Mouse (Mus musculus): ENCODE measurements around the gene Exoc3l.
"Not testable (repeated sequence)": the region's sequence is repeated elsewhere in the genome, so short reads cannot be mapped to it uniquely, and the experiment has no call there.

The Exoc3l gene

DNA sequence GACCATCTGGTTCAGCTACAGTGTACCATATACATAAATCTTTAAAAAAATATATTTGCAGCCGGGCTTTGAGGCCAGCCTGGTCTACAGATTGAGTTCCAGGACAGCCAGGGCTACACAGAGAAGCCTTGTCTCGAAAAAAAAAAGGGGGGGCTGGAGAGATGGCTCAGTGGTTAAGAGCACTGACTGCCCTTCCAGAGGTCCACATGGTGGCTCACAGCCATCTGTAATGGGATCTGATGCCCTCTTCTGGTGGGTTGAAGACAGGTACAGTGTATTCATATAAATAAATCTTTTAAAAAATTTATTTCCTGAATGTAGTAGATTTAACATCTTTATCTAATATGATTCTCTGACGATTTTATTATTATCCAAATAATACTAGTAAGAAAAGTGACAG lies 4.1 kb downstream of the Exoc3l start:
- not testable (repeated sequence) for DNase-seq

DNA sequence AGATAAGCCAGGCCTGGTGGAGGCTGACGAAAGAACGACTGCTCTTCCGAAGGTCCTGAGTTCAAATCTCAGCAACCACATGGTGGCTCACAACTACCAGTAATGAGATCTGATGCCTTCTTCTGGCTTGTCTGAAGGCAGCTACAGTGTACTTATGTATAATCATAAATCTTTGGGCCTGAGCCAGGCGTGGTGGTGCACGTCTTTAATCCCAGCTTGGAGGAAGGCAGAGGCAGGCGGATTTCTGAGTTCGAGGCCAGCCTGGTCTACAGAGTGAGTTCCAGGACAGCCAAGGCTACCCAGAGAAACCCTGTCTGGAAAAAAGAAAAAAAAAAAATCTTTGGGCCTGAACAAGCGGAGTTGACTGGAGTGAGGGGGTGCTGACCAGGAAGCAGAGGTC lies 4.5 kb downstream of the Exoc3l start:
- DNase-seq, result not testable (repeated sequence)

DNA sequence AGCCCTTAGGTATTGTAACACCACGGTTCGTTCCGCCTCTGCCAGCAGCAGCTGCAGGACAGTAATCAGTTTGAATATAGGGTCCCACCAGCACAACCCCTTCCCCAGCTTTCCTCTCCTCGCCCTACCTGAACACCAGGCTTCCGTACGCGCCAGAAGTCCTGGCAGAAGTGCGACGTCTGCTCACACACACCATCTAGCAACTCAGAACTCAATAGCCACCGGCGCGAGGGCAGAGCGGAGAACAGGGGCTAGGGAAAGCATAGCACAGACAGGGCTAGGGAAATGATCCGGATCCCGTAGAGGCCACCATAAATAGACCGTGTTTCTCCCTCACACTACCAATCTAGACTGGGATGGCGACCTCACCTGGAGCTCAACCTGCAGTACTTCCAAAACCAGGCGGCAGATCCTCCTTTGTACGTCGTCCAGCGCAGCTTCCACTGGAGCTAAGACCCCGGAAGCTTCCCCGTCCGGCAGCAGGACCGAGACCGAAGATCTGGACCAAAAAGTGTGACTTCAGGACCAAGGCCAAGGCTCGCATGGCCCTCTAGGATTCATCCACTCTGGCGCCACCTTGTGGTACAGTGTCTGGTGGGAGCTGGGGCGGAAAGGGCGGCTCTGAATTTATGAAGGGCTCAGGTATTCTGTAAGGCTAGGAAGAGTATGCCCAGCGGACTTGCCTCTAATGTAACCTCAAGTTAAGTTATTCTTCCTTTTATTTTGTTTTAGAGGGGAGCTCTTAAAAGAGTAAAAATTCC lies 5.2 kb downstream of the Exoc3l start:
- DNase-seq, result peak; percentile 98 to 99

DNA sequence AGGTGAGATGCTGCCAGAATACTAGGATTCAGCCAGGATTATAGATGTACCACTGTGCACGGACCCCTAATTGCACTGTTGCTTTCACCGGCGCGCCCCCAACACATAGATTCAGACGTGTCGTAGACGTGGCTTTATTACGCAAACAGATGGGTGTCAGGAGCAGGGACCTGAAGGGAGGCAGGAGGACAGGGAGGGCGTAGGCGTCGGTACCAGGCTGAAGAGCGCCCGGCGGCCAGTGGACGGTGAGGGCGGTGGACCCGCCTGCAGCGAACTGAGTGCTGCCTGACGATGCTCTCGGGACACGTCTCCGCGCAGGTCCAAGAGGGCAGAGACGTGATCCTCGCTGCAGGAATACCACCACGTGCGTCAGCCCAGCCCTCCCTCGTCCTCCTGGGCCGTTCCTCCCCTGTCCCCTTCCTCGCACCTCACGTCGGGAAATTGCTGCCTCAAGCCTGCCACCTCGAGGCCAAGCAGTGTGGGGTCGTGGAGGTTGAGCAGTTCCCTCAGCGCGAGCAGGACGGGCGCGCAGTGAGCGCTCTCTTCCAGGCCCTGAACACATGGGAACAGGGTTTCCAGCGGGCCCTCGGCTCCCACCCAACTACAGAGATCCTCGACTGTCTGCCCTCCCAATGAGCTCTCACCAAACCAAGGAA lies 6.0 kb downstream of the Exoc3l start, which contains the start of gene 4931428F04Rik:
Gene 4931428F04Rik (minus strand): TSS at position 60 of the 656 bp plus-strand sequence.
- DNase-seq, result peak; percentile 64 to 75

DNA sequence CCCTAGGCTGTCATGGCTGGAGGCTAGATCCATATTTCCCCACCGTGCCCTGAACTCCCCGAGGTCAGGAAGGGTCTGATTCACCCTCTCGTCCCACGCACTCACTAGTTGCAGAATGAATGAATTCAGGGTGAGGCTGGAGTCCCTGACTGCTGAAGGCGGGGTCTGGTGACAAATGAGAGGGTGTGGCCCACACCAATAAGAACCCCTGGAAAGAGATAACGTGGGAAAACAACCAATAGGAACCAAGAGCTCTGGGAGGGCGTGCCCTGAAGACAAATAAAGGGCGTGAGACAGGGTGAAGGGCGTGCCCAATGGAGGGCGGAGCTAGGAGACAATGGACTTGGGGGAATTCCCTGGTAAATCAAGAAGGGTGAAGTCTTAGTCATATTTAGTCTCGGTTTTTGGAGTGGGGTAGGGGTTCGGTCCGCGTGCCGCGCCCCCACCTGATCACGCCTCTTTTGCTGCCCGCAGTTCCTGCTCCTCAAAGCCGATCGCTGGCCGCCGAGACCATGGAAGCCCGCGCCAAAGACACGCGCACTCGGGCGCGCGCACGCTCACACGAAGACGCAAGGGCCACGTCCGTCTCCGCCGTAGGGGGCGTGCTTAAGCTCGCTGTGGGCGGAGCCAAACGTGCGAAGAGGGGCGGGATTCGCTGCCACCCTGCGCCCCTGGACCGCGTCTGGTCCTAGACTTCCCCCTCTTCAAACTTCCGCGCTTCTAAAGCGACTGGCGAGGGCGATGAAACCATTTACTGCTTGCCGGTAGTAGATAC lies 6.8 kb downstream of the Exoc3l start:
- peak; percentile 96 to 97 for DNase-seq

DNA sequence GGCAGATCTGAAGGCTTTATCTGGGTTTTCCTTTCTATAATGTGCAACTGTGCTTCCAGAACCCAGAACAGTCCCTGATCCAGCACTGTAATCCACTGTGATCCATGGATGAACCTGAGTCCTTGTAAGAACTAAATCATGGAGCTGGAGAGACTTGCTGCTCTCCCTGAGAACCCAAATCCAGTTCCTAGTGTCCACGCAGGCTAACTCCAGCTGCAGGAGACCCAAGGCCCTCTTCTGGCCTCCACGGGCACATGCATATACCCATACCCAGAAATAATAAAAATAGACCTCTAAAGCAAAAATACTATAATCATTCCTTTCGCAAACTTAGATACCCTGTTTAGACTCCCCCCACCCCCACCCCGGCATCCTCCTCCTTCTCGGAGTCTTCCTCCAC lies 7.7 kb downstream of the Exoc3l start:
- no peak for DNase-seq

DNA sequence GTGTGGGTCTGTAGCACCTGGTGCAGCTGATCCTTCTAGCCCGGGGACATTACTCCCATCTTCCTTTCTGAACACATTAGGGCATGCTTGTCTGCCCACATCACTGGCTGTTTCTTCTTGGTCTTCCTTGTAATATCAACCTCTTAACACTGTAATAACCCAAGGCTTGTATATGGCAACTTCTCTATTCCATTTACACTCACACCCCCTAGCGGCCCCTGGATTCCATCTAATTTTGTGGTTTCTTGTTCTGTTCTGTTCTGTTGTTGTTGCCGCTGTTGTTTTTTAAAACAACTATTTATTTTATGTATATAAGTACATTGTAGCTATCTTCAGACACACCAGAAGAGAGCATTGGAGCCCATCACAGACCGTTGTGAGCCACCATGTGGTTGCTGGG lies 9.0 kb downstream of the Exoc3l start:
- DNase-seq, result no peak

DNA sequence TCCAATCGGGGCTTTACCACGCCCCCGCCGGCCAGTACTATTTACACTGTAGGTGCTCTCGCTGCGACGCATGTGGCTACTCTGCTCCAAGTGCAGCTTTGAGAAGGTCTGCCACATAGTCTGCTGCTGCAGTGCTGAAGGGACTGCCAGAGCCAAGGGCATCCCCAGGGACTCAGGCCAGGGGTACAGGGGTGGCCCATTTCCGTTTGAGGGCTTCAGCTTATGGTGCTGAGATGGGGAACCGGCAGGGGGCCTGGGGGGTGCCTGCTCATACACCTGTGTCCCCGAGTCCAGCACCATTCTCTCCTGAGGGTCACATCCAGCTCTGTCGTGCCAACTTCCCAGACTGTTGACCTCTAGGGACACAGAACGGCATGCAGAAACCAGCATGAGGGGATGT lies 10.4 kb downstream of the Exoc3l start:
- no peak for DNase-seq

DNA sequence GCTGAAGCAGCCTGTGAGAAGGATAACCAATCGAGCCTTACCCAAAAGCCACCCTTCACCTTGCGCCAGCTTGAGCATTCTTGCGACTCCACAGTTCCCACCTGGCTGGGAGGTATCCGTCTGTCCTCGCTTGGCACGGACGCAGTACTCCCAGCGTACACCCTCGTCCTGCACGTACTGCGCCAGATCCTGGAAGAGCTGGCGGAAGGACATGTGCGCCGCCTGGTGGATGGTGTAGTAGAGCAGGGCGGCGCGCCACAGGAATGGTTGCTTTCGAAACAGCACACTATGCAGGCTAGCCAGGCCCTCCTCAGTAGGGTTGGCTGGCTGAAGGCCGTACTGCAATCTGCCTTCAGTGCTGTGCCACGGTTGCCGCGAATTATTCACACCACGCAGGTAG lies 12.8 kb downstream of the Exoc3l start:
- peak; percentile 66 to 74 for DNase-seq

DNA sequence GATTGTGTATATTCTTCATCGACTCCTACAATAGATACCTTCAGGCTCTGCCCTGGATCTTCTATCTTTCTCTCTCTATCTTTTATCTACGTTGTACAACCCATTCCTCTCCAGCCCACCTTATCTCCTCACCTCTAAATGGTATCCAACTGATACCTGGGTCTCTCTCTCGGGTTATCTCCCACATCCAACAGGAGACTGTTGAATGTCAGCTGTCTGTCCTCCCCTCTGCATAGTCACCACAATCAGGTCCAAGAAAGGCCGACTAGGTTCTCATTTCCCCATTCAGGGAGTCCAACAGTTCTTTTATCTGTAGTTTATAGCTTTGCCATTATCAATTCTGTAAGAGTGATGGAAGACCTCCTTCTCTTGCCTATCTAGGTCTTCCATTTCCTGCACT lies 13.7 kb downstream of the Exoc3l start:
- DNase-seq, result no peak

DNA sequence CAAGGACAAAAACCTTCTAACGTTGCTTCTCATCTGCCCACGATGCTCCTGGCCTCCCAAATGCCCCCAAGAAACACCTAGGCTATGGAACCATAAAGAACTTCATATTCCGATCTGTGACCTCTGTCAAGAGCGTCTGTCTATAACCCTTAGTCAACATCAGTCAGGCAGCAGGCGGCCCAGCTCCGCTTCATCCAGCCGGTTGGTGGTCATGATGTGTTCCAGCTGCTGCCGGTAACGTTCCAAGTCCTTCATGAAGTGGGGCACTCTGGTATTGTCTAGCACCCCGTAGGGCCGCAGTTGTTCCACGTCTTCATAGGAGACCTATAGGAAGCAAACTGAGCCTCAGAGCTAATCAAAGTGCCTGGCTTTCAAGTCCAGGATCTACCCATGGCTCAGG lies 14.1 kb downstream of the Exoc3l start:
- DNase-seq, result no peak

DNA sequence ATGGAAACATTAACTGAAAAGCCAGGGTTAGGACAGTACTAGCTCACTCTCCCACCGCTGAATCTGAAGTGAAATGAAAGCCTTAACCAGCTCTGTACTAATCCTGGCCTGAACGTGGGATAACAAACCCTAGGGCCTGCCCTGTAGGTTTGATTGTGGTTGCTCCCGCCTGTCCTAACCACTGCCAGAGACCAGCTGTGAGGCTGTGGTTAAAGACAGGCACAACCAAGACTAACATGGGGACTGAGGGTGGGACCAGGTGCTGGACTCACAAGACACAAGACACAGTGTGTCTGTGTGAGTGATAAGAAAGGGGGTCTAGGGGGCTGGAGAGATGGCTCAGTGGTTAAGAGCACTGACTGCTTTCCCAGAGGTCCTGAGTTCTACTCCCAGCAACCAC lies 15.3 kb downstream of the Exoc3l start:
- no peak for DNase-seq

DNA sequence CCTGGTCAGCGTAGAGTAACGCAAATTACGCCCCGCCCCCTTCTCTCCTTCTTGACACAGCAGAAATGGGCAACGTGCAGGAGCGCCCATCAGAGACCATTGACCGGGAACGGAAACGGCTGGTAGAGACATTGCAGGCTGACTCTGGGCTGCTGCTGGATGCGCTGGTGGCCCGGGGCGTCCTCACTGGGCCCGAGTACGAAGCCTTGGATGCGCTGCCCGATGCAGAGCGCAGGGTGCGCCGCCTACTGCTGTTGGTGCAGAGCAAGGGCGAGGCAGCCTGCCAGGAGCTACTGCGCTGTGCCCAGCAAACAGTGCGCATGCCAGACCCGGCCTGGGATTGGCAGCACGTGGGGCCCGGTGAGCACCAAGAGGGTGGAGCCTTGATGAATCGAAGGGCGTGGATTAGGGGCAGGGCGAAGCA lies 17.0 kb downstream of the Exoc3l start:
- DNase-seq, result peak; percentile 66 to 80

DNA sequence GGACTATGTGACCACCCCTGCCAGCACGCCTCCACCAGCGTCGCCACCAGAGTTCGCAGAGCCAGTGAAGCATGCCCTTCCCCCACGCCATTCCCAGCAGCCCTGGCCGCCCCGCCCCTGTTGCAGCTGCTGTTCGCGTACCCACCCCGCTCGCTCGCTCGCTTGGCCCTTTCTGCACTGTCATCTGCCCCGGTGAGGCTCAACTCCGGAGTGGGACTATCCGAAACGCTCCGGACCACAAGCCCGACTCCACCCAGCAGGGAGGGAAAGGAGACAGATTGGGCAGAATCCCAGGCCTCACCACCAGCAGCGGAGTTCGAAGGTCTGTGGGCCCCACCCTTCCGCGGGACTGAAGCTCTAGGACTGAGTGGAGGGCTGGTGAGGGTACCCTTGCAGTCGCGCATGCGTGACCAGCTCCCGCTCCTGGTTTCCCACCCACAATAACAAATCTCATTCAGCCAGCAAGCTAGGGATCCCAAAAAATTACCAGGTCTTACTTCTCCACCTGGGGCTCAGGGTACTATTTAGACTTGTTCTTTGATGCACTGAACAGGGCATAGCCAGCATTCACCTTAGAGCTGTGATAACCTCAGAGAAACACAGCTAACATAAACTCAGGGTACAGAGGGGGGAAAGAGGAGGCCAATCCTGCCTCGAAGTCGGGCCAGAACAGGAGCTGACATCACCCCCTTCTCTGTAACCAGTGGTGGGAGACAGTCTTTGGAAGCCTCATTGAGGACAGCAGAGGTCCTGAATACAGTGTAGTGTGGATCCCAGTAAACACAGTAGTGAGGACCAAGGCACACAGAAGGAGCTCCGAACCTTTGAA lies 19.4 kb downstream of the Exoc3l start:
- DNase-seq, result peak; percentile 73 to 78

DNA sequence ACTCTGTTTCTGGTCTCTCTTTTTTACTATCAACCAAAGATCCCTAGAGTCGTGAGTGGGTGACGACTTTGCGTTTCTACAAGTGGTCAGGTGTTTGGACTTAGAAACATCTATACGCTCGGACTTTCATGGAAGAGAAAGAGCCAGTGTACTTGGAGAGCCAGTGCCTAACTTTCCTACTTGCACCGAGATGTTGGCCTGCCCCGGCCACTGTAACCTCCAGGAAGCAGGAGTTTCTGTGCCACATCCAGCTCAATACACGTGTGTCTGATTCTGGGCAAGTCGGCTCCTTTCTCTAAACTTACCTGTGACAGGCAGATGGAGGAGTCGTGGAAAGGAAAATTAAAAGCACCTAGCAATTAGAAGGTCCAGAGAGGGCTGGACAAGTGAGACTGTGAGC lies 20.1 kb downstream of the Exoc3l start, which contains the start of gene Nol3:
Gene Nol3 (plus strand): TSS at position 301 of the 400 bp plus-strand sequence.
- no peak for DNase-seq

DNA sequence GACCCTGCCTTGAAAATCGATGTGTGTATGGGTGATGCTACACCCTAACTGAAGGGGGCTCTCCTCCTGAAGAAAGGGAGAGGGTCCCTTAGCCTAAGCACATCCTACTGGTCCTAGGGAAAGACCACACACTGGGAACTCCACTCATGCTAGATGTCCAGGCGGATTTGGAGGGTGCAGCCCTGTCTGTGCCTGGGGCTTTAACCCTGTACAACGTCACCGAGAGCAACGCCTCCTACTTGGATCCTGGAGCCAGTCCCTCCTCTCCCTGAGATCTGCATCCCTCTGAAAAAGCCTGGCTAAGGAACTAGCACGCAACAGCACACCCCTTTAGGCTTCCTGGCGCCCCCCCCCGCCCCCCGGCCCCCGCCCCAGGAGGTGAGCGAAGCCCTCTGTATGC lies 20.5 kb downstream of the Exoc3l start:
- no peak for DNase-seq

DNA sequence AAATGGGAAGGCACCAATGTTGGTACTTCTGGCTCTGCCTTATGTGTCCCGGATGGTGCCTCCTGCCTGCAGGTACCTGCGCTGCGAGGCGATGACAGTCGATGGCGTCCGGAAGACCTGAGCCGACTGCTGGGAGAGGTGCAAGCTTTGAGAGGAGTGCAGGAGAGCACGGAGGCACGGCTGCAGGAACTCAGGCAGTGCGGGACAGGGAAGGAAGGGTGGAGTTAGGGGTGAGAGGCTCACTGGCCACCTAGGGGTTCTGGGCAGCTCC lies 25.1 kb downstream of the Exoc3l start:
- DNase-seq, result no peak

DNA sequence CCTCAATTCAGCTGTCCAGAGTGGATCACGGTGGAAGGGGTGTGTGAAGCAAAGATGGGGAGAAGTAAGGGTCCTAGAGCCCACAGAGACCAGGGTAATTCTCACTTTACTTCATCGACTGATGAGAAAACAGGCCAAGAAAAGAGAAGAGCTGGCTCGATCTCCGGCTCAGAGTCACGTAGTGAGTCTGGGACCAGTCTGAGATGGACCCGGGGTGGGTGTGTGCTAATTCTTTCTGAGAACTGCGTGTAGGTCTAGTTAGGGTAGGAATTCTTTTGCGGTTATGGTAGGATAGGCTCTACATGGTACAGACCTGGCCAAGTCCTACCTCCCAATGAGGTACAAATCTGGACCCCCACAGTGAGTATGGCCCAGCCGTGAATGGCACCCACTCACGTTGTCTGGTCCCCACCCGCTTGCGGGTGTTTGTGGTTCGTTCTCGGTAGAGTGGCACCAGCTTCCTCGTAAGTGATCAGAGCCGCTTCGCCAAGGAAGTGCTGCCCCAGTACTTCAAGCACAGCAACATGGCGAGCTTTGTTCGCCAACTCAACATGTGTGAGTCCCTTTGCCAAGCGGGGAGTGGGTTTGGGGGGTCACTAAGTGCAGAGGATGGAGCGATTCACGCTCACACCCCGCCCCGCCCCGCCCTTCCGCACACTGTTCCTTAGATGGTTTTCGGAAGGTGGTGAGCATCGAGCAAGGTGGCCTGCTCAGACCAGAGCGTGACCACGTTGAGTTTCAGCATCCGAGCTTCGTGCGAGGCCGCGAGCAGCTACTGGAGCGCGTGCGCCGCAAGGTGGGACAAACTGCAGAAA lies 25.6 kb downstream of the Exoc3l start:
- no peak for DNase-seq

DNA sequence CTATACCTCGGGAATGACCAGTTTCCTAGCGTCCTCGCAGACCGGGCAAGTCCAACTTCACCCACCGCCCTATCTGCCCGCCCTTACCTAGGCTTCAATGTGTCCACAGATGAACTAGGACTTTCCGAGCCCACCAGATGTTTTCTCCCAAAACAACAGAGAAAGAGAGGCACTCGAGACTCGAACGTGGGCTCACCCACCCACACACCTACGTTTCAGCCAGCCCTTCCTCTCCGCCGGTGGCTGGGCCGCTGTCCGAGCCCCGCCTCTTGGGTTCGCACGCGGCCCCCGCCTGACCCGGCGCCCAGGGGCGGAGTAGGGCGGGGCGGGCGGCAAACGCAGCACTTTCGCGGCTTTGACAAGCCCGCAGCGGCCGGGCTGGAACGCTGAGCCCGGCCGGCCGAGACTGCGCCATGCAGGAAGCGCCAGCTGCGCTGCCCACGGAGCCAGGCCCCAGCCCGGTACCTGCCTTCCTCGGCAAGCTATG lies 26.4 kb downstream of the Exoc3l start, which contains the start of gene Hsf4:
Gene Hsf4 (plus strand): TSS at position 341 of the 487 bp plus-strand sequence.
- DNase-seq, result peak; percentile 59 to 75

DNA sequence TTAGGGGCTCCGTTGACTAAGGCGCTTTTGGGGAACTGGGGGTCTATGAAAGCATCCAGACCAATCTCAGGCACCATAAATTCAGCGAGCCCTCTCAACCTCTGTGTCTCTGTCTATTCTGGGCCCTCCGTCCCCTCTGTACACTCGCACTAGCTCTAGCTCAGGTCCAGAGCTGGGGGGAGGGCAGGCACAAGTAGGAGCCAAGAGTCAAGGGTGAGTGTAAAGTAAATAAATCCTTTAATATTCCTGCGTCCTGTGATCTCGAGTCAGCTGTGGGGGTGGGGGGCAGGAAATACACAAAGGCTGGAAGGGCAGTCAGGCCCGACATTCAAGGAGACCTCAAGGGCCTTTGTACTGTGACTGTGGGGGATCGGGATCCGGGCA lies 26.8 kb downstream of the Exoc3l start:
- DNase-seq, result peak; percentile 29 to 59

DNA sequence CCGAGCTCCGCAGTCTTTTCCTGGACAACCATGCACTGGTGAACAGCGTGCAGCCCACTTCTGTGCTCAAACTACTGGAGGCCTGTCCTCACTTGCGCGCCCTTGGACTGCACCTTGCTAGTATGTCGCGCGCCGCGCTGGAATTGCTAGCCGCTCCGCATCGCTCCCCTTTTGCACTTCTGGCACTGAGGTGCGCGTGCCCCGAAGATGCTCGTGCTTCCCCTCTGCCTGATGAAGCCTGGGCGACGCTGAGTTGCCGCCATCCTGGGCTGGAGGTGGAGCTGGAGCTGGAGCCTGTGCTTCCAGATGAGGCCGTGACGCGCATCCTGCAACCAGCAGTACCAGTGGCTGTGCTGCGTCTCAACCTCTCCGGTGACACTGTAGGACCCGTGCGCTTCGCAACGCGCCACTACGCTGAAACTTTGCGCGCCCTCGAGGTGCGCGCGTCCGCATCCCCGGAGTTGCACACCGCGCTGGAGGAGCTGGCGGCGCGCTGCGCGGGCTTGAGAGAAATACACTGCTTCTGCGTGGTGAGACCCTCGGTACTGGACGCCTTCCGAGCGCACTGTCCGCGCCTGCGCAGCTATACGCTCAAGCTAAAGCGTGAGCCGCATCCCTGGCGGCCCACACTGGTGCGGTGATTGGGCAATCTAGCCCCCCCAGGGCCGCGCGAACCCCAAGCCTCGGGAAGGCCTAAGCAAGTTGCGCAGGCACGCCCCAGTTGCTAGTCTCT lies 27.4 kb downstream of the Exoc3l start:
- DNase-seq, result peak; percentile 66 to 77
